Mouse (Mus musculus) midbrain, embryonic 16.5 days (tissue): Measurements from ENCODE around the gene Afap1. TPM values are rescaled to one million over a fixed set of nuclear protein-coding genes. Genes with fewer than 3 reads are reported as not detected.

ENCODE experiments used
- ATAC-seq: fragments of 200-750 bp; cut with Nextera tagmentation; 2 replicates; pipeline ENCODE4 v1.8.0; 2017; ENCODE audit warnings: moderate TSS enrichment
- H3K27ac ChIP-seq: fragments of 300-500 bp; sonication (generic); 2 replicates; pipeline ENCODE4 v1.5.1; 2014; ENCODE audit warnings: mild to moderate bottlenecking, low read length, mixed read lengths
- H3K27me3 ChIP-seq: fragments of 300-500 bp; sonication (generic); 2 replicates; pipeline ENCODE4 v1.6.1; 2014; ENCODE audit warnings: low read depth, low read length, mixed read lengths; ENCODE audit not compliant: control insufficient read depth, insufficient read depth
- H3K36me3 ChIP-seq: fragments of 300-500 bp; sonication (generic); 2 replicates; pipeline ENCODE4 v1.6.1; 2014; ENCODE audit warnings: mild to moderate bottlenecking, low read length, moderate library complexity, mixed read lengths; ENCODE audit not compliant: control insufficient read depth, insufficient read depth
- H3K4me1 ChIP-seq: fragments of 300-500 bp; sonication (generic); 2 replicates; pipeline ENCODE4 v1.6.1; 2014; ENCODE audit warnings: mild to moderate bottlenecking, low read length, mixed read lengths; ENCODE audit not compliant: control insufficient read depth, insufficient read depth
- H3K4me2 ChIP-seq: fragments of 300-500 bp; sonication (generic); 2 replicates; pipeline ENCODE4 v1.6.1; 2014; ENCODE audit warnings: mild to moderate bottlenecking, low read length, mixed read lengths
- H3K4me3 ChIP-seq: fragments of 300-500 bp; sonication (generic); 2 replicates; pipeline ENCODE4 v1.5.1; 2014; ENCODE audit warnings: low read depth, mild to moderate bottlenecking, low read length, moderate library complexity, mixed read lengths
- H3K9ac ChIP-seq: fragments of 300-500 bp; sonication (generic); 2 replicates; pipeline ENCODE4 v1.6.1; 2014; ENCODE audit warnings: low read depth, low read length, mixed read lengths
- H3K9me3 ChIP-seq: fragments of 300-500 bp; sonication (generic); replicated peaks from 2 replicates; pipeline ENCODE4 v1.6.1; 2014; ENCODE audit warnings: mild to moderate bottlenecking, low read length, mixed read lengths; ENCODE audit not compliant: control insufficient read depth, poor library complexity, severe bottlenecking
- WGBS: fragments of 180-500 bp; shearing (Covaris S2); extraction: QIAGEN DNeasy Blood & Tissue Kit; methylation state at CpG from one replicate; pipeline ENCODE4 v1.1.7; 2014; 5-methylcytosine and 5-hydroxymethylcytosine counted together
- polyA plus RNA-seq: library from polyadenylated mRNA; unstranded; fragments of >200 nt; fragmentation: Nextera tagmentation; extraction: Ambion mirVana; gene quantifications from 2 replicates; pipeline ENCODE4 v1.2.1, GENCODE M21; 2015

Gene Afap1
- polyA plus RNA-seq, 1 experiment from 2014 or later = 61.2 TPM

- Histone ChIP-seq H3K27me3 (no peaks in the 10 kb centered on the region), H3K4me1 (no peaks in the 10 kb centered on the region), H3K9me3 (no peaks in the 10 kb centered on the region), H3K4me2 (no peak overlapping the region), H3K4me3 (no peak overlapping the region), H3K36me3 (no peaks in the 10 kb centered on the region), H3K9ac (no peak overlapping the region), H3K27ac (no peak overlapping the region)
- ATAC-seq = no peak
- WGBS = 94% methylated on average over 5 of the region's 5 CpGs
These were observed 16.9 kb upstream of the Afap1 start for GRCm38 (mm10) chr5:35876236-35876635.

- ATAC-seq = no peak
- H3K9me3 ChIP-seq = no peaks in the 10 kb centered on the region
- H3K4me1 ChIP-seq = no peaks in the 10 kb centered on the region
- no peak overlapping the region for H3K9ac ChIP-seq
- 82% methylated on average over 8 of the region's 8 CpGs for WGBS
- no peaks in the 10 kb centered on the region for H3K27me3 ChIP-seq
- H3K36me3 ChIP-seq = no peaks in the 10 kb centered on the region; the same call in 1 of the 2 replicates
- no peak overlapping the region for H3K27ac ChIP-seq
- no peak overlapping the region for H3K4me3 ChIP-seq
- no peak overlapping the region for H3K4me2 ChIP-seq
These were observed 13.9 kb upstream of the Afap1 start for GRCm38 (mm10) chr5:35879199-35879598.

- 55% methylated on average over 9 of the region's 9 CpGs for WGBS
- no peak overlapping the region for H3K27ac ChIP-seq
- H3K9me3 ChIP-seq = no peaks in the 10 kb centered on the region
- no peak overlapping the region for H3K4me2 ChIP-seq
- H3K36me3 ChIP-seq = no peaks in the 10 kb centered on the region; the same call in 1 of the 2 replicates
- H3K27me3 ChIP-seq = no peaks in the 10 kb centered on the region
- H3K9ac ChIP-seq = no peak overlapping the region
- H3K4me1 ChIP-seq = no peaks in the 10 kb centered on the region
- no peak for ATAC-seq
- H3K4me3 ChIP-seq = no peak overlapping the region
These were observed 10.7 kb upstream of the Afap1 start for GRCm38 (mm10) chr5:35882391-35882790.

GRCm38 (mm10) chr5:35884262-35884661 lies 8.9 kb upstream of the Afap1 start:
- WGBS = 34% methylated on average over 11 of the region's 11 CpGs
- 0 out of 2 replicates have a peak, but pooled peaks have one; percentile 9 for ATAC-seq
- no peaks in the 10 kb centered on the region; the same call in 1 of the 2 replicates for H3K36me3 ChIP-seq

GRCm38 (mm10) chr5:35884689-35885088 lies 8.4 kb upstream of the Afap1 start:
- H3K9me3 ChIP-seq = no peaks in the 10 kb centered on the region
- H3K9ac ChIP-seq = no peak overlapping the region
- H3K27me3 ChIP-seq = no peaks in the 10 kb centered on the region
- 94% methylated on average over 5 of the region's 5 CpGs for WGBS
- H3K36me3 ChIP-seq = no peaks in the 10 kb centered on the region; the same call in 1 of the 2 replicates
- H3K4me2 ChIP-seq = no peak overlapping the region
- H3K4me3 ChIP-seq = no peak overlapping the region
- no peak for ATAC-seq
- H3K4me1 ChIP-seq = no peaks in the 10 kb centered on the region
- H3K27ac ChIP-seq = no peak overlapping the region

More at GRCm38 (mm10) chr5:35884262-35884661, 8.9 kb upstream of the Afap1 start:
- Histone ChIP-seq H3K4me3 (no peak overlapping the region), H3K4me2 (no peak overlapping the region), H3K27ac (no peak overlapping the region), H3K4me1 (no peaks in the 10 kb centered on the region), H3K9ac (no peak overlapping the region), H3K9me3 (no peaks in the 10 kb centered on the region), H3K27me3 (no peaks in the 10 kb centered on the region)

GRCm38 (mm10) chr5:35888959-35889358 lies 4.2 kb upstream of the Afap1 start:
- no peaks in the 10 kb centered on the region for H3K9me3 ChIP-seq
- H3K27ac ChIP-seq = no peak overlapping the region
- H3K36me3 ChIP-seq = no peaks in the 10 kb centered on the region
- H3K4me1 ChIP-seq = 0 out of 2 replicates have a peak, but pooled peaks cover 4% of the 10 kb centered on the region
- H3K9ac ChIP-seq = no peak overlapping the region
- no peak overlapping the region for H3K4me2 ChIP-seq
- ATAC-seq = no peak
- WGBS = 51% methylated on average over 9 of the region's 9 CpGs
- H3K27me3 ChIP-seq = no peaks in the 10 kb centered on the region
- H3K4me3 ChIP-seq = no peak overlapping the region

- Histone ChIP-seq H3K27ac (no peak overlapping the region), H3K36me3 (no peaks in the 10 kb centered on the region), H3K27me3 (no peaks in the 10 kb centered on the region), H3K9ac (no peak overlapping the region), H3K9me3 (no peaks in the 10 kb centered on the region), H3K4me2 (no peak overlapping the region), H3K4me1 (peaks cover 4% of the 10 kb centered on the region; the same call in 1 of the 2 replicates), H3K4me3 (no peak overlapping the region)
- no peak for ATAC-seq
- WGBS = 41% methylated on average over 2 of the region's 2 CpGs
These were observed 3.5 kb upstream of the Afap1 start for GRCm38 (mm10) chr5:35889641-35890040.

- Histone ChIP-seq H3K36me3 (no peaks in the 10 kb centered on the region), H3K4me2 (no peak overlapping the region), H3K9ac (no peak overlapping the region), H3K27ac (no peak overlapping the region), H3K4me1 (peaks cover 19% of the 10 kb centered on the region), H3K4me3 (no peak overlapping the region), H3K9me3 (no peaks in the 10 kb centered on the region), H3K27me3 (no peaks in the 10 kb centered on the region)
- no peak for ATAC-seq
- WGBS = 93% methylated on average over 13 of the region's 13 CpGs
These were observed 2.0 kb upstream of the Afap1 start for GRCm38 (mm10) chr5:35890985-35891730.

- no peak overlapping the region for H3K4me2 ChIP-seq
- peaks cover 31% of the 10 kb centered on the region for H3K4me1 ChIP-seq
- H3K9ac ChIP-seq = no peak overlapping the region
- H3K27me3 ChIP-seq = no peaks in the 10 kb centered on the region
- 78% methylated on average over 3 of the region's 3 CpGs for WGBS
- peak overlapping the region; percentile 60; the same call in 1 of the 2 replicates for H3K27ac ChIP-seq
- H3K36me3 ChIP-seq = no peaks in the 10 kb centered on the region
- no peak overlapping the region for H3K4me3 ChIP-seq
- 0 out of 2 replicates have a peak, but pooled peaks have one; percentile 1 for ATAC-seq
- no peaks in the 10 kb centered on the region for H3K9me3 ChIP-seq
These were observed 756 bp upstream of the Afap1 start for GRCm38 (mm10) chr5:35892363-35892762.
